Mouse (Mus musculus) forebrain, embryonic 12.5 days (tissue): ENCODE measurements at regions not wholly inside any gene's neighbourhood (a gene's known extent, or its start where the extent isn't known, plus 50 kb on each side); places are given as distances from the start of the nearest gene placed in this dataset.
A peak's percentile ranks its signal among the peaks of the same experiment; 100 is the strongest.

Source experiments
- ATAC-seq: fragments of 200-750 bp; cut with Nextera tagmentation; 2 replicates; pipeline ENCODE4 v1.8.0; 2017; ENCODE audit warnings: moderate TSS enrichment; ENCODE audit not compliant: low FRiP score
- H3K27ac ChIP-seq: fragments of 300-500 bp; sonication (generic); 2 replicates; pipeline ENCODE4 v1.5.1; 2016; ENCODE audit warnings: mild to moderate bottlenecking
- H3K27me3 ChIP-seq: fragments of 300-500 bp; sonication (generic); 2 replicates; pipeline ENCODE4 v1.6.1; 2016; ENCODE audit warnings: mild to moderate bottlenecking
- H3K36me3 ChIP-seq: fragments of 300-500 bp; sonication (generic); replicated peaks from 2 replicates; pipeline ENCODE4 v1.6.1; 2016; ENCODE audit warnings: mild to moderate bottlenecking
- H3K4me1 ChIP-seq: fragments of 300-500 bp; sonication (generic); 2 replicates; pipeline ENCODE4 v1.6.1; 2016
- H3K4me2 ChIP-seq: fragments of 300-500 bp; sonication (generic); 2 replicates; pipeline ENCODE4 v1.6.1; 2016; ENCODE audit warnings: mild to moderate bottlenecking, moderate library complexity
- H3K4me3 ChIP-seq: fragments of 300-500 bp; sonication (generic); replicated peaks from 2 replicates; pipeline ENCODE4 v1.5.1; 2016; ENCODE audit warnings: mild to moderate bottlenecking
- H3K9ac ChIP-seq: fragments of 300-500 bp; sonication (generic); 2 replicates; pipeline ENCODE4 v1.6.1; 2016; ENCODE audit warnings: mild to moderate bottlenecking
- H3K9me3 ChIP-seq: fragments of 300-500 bp; sonication (generic); 2 replicates; pipeline ENCODE4 v1.6.1; 2016
- WGBS: fragments of 180-500 bp; shearing (Covaris S2); methylation state at CpG from one replicate; pipeline ENCODE4 v1.1.7; 2016; 5-methylcytosine and 5-hydroxymethylcytosine counted together

DNA sequence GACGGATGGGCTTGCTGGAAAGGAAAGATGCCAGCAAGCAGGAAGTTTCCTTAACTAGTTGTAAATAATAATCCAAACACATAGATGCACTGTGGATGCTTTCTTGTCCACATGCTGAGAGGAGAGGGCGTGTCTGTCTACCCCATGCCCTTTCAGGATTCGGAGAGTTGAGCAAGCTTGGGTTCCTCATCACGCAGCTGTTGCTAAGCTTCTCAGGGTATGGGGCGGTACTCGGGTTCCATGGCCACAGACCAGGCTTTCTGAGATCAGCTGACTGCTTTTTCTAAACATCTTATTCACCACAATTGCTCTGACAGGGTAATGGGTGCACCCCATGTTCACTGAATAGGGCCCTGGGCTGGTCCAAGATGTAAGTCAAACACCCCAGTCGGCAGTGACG lies 310.2 kb upstream of the Jarid2 start:
- no peak for ATAC-seq
- H3K4me1 ChIP-seq, result peaks cover 34% of the 10 kb centered on the region

DNA sequence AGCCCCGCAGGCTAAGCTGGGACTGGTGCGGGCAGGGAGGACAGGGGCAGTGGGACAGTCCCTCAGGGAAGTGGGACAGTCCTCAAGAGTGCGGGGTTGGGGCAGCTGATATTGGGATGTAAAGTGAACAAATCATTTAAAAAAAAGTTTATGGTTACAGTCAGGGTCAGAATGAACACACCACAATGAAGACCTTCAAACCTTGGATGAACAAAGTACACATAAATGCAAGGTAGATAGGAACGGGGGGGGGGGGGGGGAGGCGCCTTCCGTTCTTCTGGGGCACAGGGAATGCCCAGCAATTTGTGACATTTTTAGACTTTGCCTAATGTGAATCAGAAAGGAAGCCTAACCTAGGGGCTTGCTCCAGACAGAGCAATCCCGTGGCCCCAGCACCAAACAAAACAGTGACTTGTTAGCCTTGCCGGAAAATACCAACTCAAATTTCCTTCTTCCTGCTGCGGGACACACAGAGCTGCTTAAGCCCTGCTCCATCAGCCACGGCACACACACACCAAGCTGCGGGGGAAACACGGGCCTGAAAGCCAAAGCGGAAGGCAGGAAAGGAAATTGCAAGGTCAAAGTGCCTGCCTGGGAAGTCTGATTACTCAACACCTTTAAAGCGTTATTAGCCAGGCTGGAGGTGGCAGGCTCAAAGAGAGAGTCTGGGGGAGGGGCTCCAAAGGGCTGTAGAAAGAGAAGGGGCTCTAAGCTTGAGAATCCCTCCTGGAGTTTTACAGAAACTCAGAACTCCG lies 309.6 kb upstream of the Jarid2 start:
- 0 out of 2 replicates have a peak, but pooled peaks have one; percentile 27 for ATAC-seq

More for the DNA sequence above, 310.2 kb upstream of the Jarid2 start:
- H3K4me3 ChIP-seq, result no peak overlapping the region
- no peak overlapping the region for H3K4me2 ChIP-seq
- H3K27ac ChIP-seq, result no peak overlapping the region
- 68% methylated on average over 8 of the region's 8 CpGs for WGBS
- no peak overlapping the region for H3K9ac ChIP-seq
- 0 out of 2 replicates have a peak, but pooled peaks cover 3% of the 10 kb centered on the region for H3K9me3 ChIP-seq
- H3K36me3 ChIP-seq, result no peaks in the 10 kb centered on the region
- H3K27me3 ChIP-seq, result peaks cover 9% of the 10 kb centered on the region; the same call in 1 of the 2 replicates

DNA sequence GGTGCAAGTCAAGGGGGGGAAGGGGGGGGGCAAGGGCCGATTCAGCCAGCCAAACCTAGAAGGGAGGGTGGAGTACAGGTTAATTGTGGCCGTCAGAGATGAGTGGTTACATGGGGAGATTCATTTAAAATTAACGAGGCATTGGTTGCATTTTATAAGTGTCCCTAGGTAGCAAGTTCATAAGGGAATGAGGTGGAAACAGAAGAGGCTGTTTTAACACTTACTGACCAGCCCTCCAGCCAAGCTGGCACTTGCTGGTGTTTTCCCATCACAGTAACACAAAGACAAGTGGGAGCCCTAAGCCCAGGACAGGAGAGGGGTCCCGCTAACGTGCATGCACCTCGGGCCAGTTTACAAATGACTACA lies 309.1 kb upstream of the Jarid2 start:
- peaks cover 34% of the 10 kb centered on the region for H3K4me1 ChIP-seq
- H3K27me3 ChIP-seq, result peaks cover 9% of the 10 kb centered on the region; the same call in 1 of the 2 replicates
- H3K36me3 ChIP-seq, result no peaks in the 10 kb centered on the region
- no peak overlapping the region for H3K4me3 ChIP-seq
- no peak for ATAC-seq
- H3K4me2 ChIP-seq, result peak overlapping the region; percentile 42
- H3K9ac ChIP-seq, result 0 out of 2 replicates have a peak overlapping the region, but pooled peaks have one; percentile 33
- 13% methylated on average over 6 of the region's 6 CpGs for WGBS
- H3K9me3 ChIP-seq, result 0 out of 2 replicates have a peak, but pooled peaks cover 3% of the 10 kb centered on the region
- H3K27ac ChIP-seq, result no peak overlapping the region

More for the DNA sequence above, 309.6 kb upstream of the Jarid2 start:
- no peak overlapping the region for H3K4me3 ChIP-seq
- no peak overlapping the region for H3K27ac ChIP-seq
- 0 out of 2 replicates have a peak overlapping the region, but pooled peaks have one; percentile 33 for H3K9ac ChIP-seq
- peaks cover 9% of the 10 kb centered on the region; the same call in 1 of the 2 replicates for H3K27me3 ChIP-seq
- 22% methylated on average over 13 of the region's 15 CpGs for WGBS
- no peaks in the 10 kb centered on the region for H3K36me3 ChIP-seq
- H3K4me1 ChIP-seq, result peaks cover 34% of the 10 kb centered on the region
- peak overlapping the region; percentile 42 for H3K4me2 ChIP-seq
- H3K9me3 ChIP-seq, result 0 out of 2 replicates have a peak, but pooled peaks cover 3% of the 10 kb centered on the region

DNA sequence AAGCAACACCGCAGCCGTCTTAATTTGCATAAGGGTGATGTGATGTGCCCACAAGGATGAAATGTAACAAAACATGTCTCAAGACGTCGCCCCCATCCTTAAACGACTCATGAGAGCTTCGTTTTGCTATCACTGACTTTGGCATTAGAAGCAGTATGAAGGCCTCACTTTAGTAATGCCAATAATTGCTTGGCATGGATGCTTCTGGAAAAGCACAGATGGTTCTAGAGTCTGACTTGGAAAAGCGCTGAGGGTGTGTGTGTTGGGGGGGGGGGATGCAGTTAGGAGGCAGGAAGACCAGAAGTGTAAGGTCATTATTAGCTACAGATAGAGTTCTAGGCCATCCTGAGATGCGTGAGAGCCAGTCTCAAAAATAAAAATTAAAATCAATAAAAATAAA lies 308.3 kb upstream of the Jarid2 start:
- H3K9me3 ChIP-seq, result 0 out of 2 replicates have a peak, but pooled peaks cover 3% of the 10 kb centered on the region
- H3K36me3 ChIP-seq, result no peaks in the 10 kb centered on the region
- no peak overlapping the region for H3K27ac ChIP-seq
- 90% methylated on average over 8 of the region's 8 CpGs for WGBS
- H3K4me2 ChIP-seq, result no peak overlapping the region
- peaks cover 34% of the 10 kb centered on the region for H3K4me1 ChIP-seq
- H3K27me3 ChIP-seq, result peaks cover 9% of the 10 kb centered on the region; the same call in 1 of the 2 replicates
- no peak overlapping the region for H3K9ac ChIP-seq
- no peak for ATAC-seq
- no peak overlapping the region for H3K4me3 ChIP-seq

DNA sequence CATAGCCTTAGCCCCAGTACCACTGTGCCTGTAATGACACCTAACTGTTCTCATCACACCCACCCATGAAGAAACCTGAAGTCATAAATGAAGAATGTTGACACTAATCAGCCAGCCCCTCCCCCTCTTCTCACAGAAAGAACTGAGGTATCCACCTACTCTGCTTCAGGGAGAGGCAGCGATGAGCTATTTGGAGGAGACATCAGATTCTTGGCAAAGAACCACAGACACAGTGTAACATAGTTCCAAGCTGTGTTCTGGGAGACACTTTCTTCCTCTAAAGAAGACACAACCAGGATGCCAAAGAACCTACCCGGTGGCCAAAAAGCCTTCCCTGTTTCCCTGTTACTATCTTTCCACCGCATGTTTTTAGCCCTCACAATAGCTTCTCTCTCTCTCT lies 307.8 kb upstream of the Jarid2 start:
- no peak for ATAC-seq
- Histone ChIP-seq H3K27ac (no peak overlapping the region), H3K9ac (no peak overlapping the region), H3K4me3 (no peak overlapping the region), H3K9me3 (0 out of 2 replicates have a peak, but pooled peaks cover 3% of the 10 kb centered on the region), H3K36me3 (no peaks in the 10 kb centered on the region), H3K27me3 (peaks cover 9% of the 10 kb centered on the region; the same call in 1 of the 2 replicates), H3K4me2 (no peak overlapping the region), H3K4me1 (peaks cover 31% of the 10 kb centered on the region)
- WGBS, result 87% methylated on average over 3 of the region's 3 CpGs

DNA sequence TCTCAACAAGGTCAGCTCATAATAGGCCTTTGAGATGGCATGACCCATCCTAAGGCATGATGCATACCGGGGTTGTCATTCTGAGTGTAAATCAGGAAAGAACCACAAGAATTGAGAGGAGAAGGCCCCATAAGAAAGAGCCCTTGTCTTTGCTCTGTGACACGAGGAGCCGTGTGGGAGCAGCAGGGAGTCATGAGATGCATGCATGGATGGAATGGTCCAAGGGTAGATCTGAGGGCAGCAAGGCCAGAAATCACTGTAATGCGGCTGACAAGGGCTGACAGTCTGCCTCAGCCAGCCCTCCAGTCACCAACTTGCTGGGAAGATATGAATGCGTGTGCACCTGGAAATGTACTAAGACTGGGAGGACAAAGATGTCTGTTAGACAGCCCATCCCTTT lies 307.4 kb upstream of the Jarid2 start:
- ATAC-seq, result no peak
- H3K9me3 ChIP-seq, result 0 out of 2 replicates have a peak, but pooled peaks cover 3% of the 10 kb centered on the region
- H3K9ac ChIP-seq, result no peak overlapping the region
- no peaks in the 10 kb centered on the region for H3K36me3 ChIP-seq
- 82% methylated on average over 5 of the region's 5 CpGs for WGBS
- H3K4me1 ChIP-seq, result peaks cover 26% of the 10 kb centered on the region
- no peak overlapping the region for H3K4me3 ChIP-seq
- peaks cover 9% of the 10 kb centered on the region; the same call in 1 of the 2 replicates for H3K27me3 ChIP-seq
- no peak overlapping the region for H3K4me2 ChIP-seq
- no peak overlapping the region for H3K27ac ChIP-seq

DNA sequence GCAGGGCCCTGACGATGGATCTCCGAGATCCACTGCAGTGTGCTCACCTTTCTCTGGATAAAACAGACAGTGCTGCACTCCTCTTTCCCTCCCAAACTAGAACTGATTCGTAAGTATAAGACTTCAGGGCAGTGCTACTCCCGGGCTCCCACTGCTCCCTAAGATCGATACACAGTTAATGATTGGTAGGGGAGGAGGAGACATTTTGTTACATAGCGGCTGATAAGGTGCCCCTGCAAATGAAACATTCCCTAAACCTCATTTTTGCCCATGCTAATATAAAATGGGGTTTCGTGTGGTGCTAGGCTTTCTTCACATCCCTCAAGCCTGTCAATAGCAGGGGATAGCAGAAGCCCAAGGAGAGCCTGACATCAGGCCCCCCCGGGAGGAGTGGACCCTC lies 298.8 kb upstream of the Jarid2 start:
- Histone ChIP-seq H3K27ac (no peak overlapping the region), H3K4me2 (no peak overlapping the region), H3K4me1 (no peaks in the 10 kb centered on the region), H3K36me3 (no peaks in the 10 kb centered on the region), H3K4me3 (no peak overlapping the region), H3K9ac (no peak overlapping the region), H3K9me3 (no peaks in the 10 kb centered on the region), H3K27me3 (no peaks in the 10 kb centered on the region)
- WGBS, result 89% methylated on average over 8 of the region's 8 CpGs
- ATAC-seq, result no peak

DNA sequence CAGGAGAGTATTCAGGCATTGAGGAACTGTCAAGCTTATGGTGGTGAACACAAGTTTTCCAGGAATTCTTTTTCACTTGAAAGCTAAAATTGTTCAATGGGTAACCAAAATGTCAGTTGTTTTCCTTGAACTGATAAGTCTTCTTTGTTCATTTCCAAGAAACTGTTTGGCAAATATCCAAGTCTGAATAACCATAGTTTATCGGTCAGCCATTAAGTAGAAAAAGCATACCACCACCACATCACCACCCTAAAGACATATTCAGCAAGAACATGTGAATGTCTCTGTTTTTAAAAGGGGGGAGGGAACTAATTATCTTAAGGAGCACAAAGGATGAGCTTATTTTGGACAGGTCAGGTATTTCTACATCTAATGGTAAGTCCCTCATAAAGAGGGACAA lies 291.6 kb upstream of the Jarid2 start:
- no peak overlapping the region for H3K9ac ChIP-seq
- H3K27ac ChIP-seq, result no peak overlapping the region
- no peak for ATAC-seq
- no peaks in the 10 kb centered on the region for H3K36me3 ChIP-seq
- no peak overlapping the region for H3K4me2 ChIP-seq
- H3K27me3 ChIP-seq, result no peaks in the 10 kb centered on the region
- no peaks in the 10 kb centered on the region for H3K4me1 ChIP-seq
- 95% methylated on average over 1 of the region's 1 CpGs for WGBS
- no peak overlapping the region for H3K4me3 ChIP-seq
- H3K9me3 ChIP-seq, result no peaks in the 10 kb centered on the region

DNA sequence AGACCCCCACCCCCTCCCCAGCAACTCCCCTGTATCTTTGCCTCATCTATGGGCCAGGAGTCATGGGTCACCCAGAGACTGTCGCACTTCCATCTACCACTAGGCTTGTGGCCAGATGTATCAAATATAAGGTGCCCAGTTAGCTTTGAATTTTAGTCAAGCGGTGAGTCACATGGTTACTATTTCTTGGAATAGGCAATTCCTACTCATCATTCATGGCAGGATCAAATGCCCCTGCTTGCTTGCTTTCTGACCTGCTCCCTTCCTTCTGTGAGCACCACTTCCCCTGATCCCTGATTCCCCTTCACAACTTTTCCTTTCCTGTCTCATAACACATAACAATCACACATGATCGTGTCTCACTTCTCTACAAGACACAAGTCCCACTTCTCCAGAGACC lies 288.2 kb upstream of the Jarid2 start:
- no peaks in the 10 kb centered on the region for H3K4me1 ChIP-seq
- H3K9ac ChIP-seq, result no peak overlapping the region
- no peaks in the 10 kb centered on the region for H3K36me3 ChIP-seq
- H3K4me2 ChIP-seq, result no peak overlapping the region
- H3K9me3 ChIP-seq, result no peaks in the 10 kb centered on the region
- no peak overlapping the region for H3K27ac ChIP-seq
- H3K4me3 ChIP-seq, result no peak overlapping the region
- no peaks in the 10 kb centered on the region for H3K27me3 ChIP-seq
- no peak for ATAC-seq
- 90% methylated on average over 3 of the region's 3 CpGs for WGBS

DNA sequence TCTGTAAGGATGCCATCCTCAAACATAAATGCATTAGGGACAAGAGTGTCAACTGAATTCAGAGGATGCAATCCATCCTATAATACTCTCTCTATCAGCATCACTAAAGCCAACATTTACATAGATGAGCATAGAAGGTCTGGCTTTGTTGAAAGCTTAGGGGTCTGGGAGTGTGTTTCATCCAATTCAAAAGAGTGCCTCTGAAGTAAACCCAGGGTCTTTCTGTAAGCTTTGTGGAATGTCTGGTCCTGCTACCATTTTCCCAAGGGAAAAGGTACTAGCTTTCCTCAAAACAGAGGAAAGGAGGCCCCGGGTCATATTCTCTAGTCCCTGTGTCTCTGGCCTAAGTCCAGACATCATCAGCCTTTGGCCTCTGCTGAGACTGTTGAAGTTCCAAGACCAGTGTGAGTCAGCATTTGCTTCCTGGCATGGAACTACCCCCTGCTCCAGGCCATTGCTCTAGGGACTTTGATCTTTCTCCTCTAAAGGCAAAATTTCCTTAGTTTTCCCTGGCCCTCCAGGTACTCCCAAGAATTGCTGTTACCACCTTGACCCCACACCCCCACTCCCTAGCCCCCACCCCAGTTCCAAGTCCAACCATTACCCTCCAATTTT lies 280.0 kb upstream of the Jarid2 start:
- ATAC-seq, result no peak
- WGBS, result 80% methylated on average over 1 of the region's 1 CpGs
- no peak overlapping the region for H3K4me2 ChIP-seq
- peaks cover 15% of the 10 kb centered on the region for H3K4me1 ChIP-seq
- no peaks in the 10 kb centered on the region for H3K36me3 ChIP-seq
- H3K9ac ChIP-seq, result no peak overlapping the region
- H3K9me3 ChIP-seq, result no peaks in the 10 kb centered on the region
- no peaks in the 10 kb centered on the region for H3K27me3 ChIP-seq
- no peak overlapping the region for H3K4me3 ChIP-seq
- H3K27ac ChIP-seq, result no peak overlapping the region

DNA sequence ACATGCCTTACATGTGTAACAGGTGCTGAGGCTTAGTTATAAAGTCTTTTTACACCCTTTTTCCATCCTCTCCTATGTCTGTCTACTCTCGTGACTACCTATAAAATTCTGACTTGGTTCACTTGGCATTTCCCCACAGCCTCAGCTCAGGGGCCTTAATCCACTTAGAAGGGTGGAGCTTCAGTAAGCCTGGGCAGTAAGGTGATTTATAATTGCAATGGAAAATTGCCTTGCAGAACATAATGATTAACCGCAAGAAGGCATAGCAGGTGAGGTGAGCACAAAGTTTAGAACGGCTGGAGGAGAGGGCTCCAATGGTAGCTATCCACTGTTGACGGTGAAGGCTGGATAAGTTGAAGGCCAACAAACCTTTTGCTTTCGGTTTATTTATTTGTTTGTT lies 278.1 kb upstream of the Jarid2 start:
- Histone ChIP-seq H3K36me3 (no peaks in the 10 kb centered on the region), H3K9ac (no peak overlapping the region), H3K4me3 (no peak overlapping the region), H3K4me2 (no peak overlapping the region), H3K9me3 (no peaks in the 10 kb centered on the region), H3K4me1 (peaks cover 17% of the 10 kb centered on the region), H3K27ac (no peak overlapping the region), H3K27me3 (no peaks in the 10 kb centered on the region)
- ATAC-seq, result no peak
- WGBS, result 88% methylated on average over 5 of the region's 5 CpGs

DNA sequence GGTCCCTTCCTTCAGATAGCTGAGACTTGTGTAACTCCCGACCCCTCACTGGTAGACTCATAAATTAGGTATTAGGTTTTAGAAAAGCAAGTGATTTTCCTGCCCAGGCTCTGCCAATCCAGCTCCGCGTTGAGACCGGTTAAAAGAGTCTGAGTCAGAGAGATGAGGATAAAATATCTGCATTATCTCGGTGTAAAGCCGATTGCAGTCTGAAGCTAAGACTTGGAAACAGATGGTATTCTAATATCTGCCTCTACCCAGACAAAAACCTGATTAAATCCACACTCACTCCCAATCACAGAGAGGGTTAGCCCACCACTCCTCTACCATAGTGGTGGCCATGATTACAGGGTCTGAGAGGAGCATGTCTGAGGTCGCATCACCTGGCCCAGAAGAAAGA lies 276.1 kb upstream of the Jarid2 start:
- Histone ChIP-seq H3K27me3 (no peaks in the 10 kb centered on the region), H3K27ac (no peak overlapping the region), H3K4me2 (no peak overlapping the region), H3K36me3 (no peaks in the 10 kb centered on the region), H3K4me1 (peaks cover 17% of the 10 kb centered on the region), H3K9me3 (no peaks in the 10 kb centered on the region), H3K4me3 (no peak overlapping the region), H3K9ac (no peak overlapping the region)
- no peak for ATAC-seq
- 84% methylated on average over 7 of the region's 7 CpGs for WGBS
